Mouse (Mus musculus) thymus, adult 2 months (tissue): ENCODE results near the gene Ehbp1. TPM values are rescaled to one million over a fixed set of nuclear protein-coding genes. Genes with fewer than 3 reads are reported as not detected.

Experiments
- DNase-seq: peaks from one replicate; pipeline ENCODE4 v3.0.0; 2021
- H3K27ac ChIP-seq: fragments of 200-500 bp; 2 replicates; pipeline ENCODE4 v1.5.1; 2012; ENCODE audit warnings: low read length, control low read depth; ENCODE audit not compliant: control insufficient read depth, insufficient read depth
- H3K27me3 ChIP-seq: fragments of 200-500 bp; 2 replicates; pipeline ENCODE4 v1.6.1; 2012; ENCODE audit warnings: mild to moderate bottlenecking, low read length, moderate library complexity, mixed read lengths; ENCODE audit not compliant: control insufficient read depth, insufficient read depth
- H3K36me3 ChIP-seq: fragments of 200-500 bp; 2 replicates; pipeline ENCODE4 v1.6.1; 2012; ENCODE audit warnings: mild to moderate bottlenecking, low read length, moderate library complexity; ENCODE audit not compliant: control insufficient read depth, insufficient read depth
- H3K4me1 ChIP-seq: fragments of 200-500 bp; replicated peaks from 2 replicates; pipeline ENCODE4 v1.6.1; 2012; ENCODE audit warnings: low read length; ENCODE audit not compliant: control insufficient read depth, insufficient read depth
- H3K4me3 ChIP-seq: fragments of 200-500 bp; 2 replicates; pipeline ENCODE4 v1.5.1; 2012; ENCODE audit warnings: mild to moderate bottlenecking, low read length, control low read depth, moderate library complexity; ENCODE audit not compliant: control insufficient read depth, insufficient read depth
- CTCF ChIP-seq: fragments of 200-500 bp; IDR thresholded peaks from 2 replicates; pipeline ENCODE4 v1.5.1; 2012; ENCODE audit warnings: mild to moderate bottlenecking, control low read depth, low read length, moderate library complexity, borderline replicate concordance; ENCODE audit not compliant: control insufficient read depth, poor library complexity, insufficient read depth; ENCODE audit errors: extremely low read depth
- POLR2A ChIP-seq: fragments of 200-500 bp; IDR thresholded peaks from 2 replicates; pipeline ENCODE4 v1.6.1; 2012; ENCODE audit warnings: mild to moderate bottlenecking, low read length, control low read depth, moderate library complexity; ENCODE audit not compliant: control insufficient read depth, poor library complexity, insufficient read depth; ENCODE audit errors: extremely low read depth
- WGBS: fragments of 180-500 bp; shearing (Covaris S2); methylation state at CpG from one replicate; pipeline ENCODE4 v1.1.7; 2018; 5-methylcytosine and 5-hydroxymethylcytosine counted together
- polyA plus RNA-seq: library from polyadenylated mRNA; depleted of rRNA; stranded (reverse); fragments of >200 nt; gene quantifications from 2 replicates; pipeline ENCODE4 v1.2.3, GENCODE M21; 2012

The Ehbp1 gene
- polyA plus RNA-seq, 1 experiment = 0.75 TPM

DNA sequence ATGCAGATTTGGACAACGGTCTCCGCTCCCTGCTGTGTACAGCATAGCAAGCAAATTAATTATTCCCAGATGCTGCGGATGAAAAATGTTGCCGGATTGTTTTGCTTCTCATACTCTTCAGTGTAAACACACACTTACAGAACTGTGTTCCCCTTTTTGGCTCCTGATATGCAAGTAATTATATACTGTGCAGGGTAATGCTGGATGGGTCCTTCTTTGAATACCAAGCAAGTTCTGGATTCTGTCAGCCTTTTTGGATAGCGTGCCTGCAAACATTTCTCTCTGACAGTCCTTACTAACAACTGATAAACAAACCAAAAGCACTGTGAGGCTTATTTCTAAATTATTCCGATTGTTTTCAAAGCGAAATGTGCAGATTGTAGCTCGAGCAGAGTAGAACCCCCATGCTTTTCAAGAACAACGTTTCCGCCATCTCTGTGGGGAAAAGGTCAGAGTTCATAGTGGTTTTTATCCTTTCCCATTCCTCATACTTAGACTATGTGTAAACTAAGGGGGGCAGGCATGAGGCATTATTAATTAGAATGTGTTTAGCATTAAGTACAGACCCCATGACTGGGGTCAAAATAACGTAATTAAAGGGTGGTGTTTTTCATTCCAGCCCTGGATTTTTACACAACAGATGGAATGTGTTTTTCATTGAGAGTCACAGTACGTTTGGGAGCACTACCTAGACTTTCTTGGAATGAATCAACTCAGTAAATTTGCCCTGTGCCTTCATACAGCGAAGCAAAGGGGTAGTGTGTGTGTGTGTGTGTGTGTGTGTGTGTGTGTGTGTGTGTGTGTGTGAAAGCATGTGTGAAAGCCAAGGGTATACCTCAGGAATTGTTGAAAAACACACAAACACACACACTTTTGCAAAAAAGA lies 5.8 kb upstream of the Ehbp1 start:
- 82% methylated on average over 13 of the region's 13 CpGs for WGBS
- no peaks in the 10 kb centered on the region for H3K27me3 ChIP-seq
- H3K4me1 ChIP-seq = no peaks in the 10 kb centered on the region
- no peak overlapping the region for H3K27ac ChIP-seq
- H3K36me3 ChIP-seq = no peaks in the 10 kb centered on the region
- TF ChIP-seq CTCF = no peak
- TF ChIP-seq POLR2A = no peak
- DNase-seq = no peak
- H3K4me3 ChIP-seq = no peak overlapping the region

DNA sequence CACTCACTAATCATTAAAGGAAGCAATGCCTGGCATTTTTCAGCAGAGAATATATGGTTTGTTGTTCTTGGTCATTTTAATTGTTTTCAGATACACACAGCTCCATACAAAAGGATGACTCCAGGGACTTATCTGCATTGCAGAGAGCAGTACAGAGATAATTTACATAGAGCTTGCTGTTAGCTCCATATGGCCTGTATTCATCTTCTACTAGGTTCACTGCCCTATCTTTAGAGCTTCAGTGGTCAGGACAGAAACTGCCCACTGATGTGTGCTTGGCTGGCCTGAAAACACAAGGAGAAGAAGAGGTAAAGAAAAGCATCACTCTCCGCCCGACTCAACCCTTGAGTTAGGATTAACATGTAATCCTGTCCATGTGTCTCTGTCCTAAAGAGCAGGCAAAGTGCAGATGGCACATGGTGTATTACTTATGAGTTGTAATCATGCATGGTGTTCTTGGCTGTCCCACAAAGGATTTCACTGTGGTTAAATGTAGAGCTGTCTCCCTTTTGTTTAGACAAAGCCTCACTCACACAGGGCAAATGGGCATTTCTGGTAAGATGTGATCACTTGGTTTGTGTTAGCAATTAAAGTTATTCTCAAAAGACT lies 14.7 kb downstream of the Ehbp1 start:
- Histone ChIP-seq H3K27ac (no peak overlapping the region), H3K4me3 (no peak overlapping the region), H3K4me1 (no peaks in the 10 kb centered on the region), H3K27me3 (no peaks in the 10 kb centered on the region), H3K36me3 (no peaks in the 10 kb centered on the region)
- no peak for DNase-seq
- 97% methylated on average over 2 of the region's 2 CpGs for WGBS
- TF ChIP-seq CTCF (no peak), POLR2A (no peak)

DNA sequence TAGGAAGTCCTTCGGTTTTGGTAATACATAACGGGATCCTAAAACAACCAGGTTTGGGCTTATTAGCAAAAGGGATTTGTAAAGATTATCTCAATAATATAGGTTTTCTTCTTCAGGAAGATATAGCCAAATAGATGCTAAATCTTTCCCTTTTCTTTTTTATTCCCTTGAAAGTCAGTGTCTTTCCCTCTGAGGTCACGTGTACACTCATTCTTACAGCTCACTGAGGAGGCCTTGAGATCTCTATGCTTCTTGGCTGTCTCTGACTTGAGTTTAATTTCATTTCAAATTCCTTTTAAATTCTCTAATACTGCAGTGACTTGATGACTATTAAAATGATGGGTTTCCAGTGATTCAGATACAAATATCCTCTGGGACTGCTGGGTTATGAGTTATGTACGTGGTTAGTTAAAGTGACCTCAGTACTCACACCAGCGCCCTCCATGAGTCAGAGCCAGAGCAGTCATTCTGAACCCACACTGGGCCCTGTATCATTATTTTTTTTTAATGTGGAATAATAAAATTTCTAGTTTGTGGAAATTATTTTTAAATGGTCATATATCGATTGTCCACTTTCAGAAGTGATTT lies 24.2 kb downstream of the Ehbp1 start:
- 94% methylated on average over 6 of the region's 6 CpGs for WGBS
- Histone ChIP-seq H3K27ac (no peak overlapping the region), H3K36me3 (no peaks in the 10 kb centered on the region), H3K4me3 (no peak overlapping the region), H3K27me3 (no peaks in the 10 kb centered on the region), H3K4me1 (no peaks in the 10 kb centered on the region)
- DNase-seq = no peak
- TF ChIP-seq POLR2A (no peak), CTCF (no peak)

DNA sequence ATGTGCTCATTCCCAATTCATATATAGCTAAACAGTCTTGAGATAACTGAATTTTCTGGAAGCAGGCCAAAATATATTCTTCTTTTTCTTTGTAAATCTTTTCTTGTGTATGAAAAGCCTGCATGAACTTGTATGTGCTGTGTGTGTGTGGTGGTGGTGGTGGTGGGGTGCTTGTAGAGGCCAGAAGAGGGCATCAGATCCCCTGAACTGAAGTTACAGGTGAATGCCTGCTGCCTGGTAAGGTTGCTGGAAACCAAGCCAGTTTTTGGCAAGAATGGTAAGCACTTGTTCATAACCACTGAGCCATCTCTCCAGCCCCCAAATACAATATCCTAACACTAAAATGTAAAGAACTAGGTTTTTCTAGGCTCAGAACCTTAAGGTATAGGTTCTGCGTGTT lies 26.3 kb downstream of the Ehbp1 start:
- TF ChIP-seq CTCF = no peak
- TF ChIP-seq POLR2A = no peak
- no peak for DNase-seq

DNA sequence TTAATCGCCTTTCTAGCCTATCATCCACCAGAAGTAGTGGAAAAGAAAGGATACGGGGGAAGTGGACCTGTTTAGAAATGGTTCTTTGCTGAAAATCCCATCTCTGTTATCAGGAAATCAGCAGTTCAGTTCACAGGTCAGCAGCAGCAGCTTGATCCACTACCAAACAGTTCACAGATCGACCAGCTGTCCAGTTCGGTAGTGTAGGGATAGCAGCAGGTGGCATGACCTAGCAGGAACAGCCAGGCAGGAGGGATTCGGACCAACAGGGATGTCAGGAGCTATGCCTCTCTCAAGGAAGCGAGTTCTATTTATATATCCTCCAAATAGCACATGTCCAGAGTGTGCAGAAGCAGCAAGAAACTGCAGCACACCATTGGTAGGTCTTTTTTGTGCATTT lies 40.9 kb downstream of the Ehbp1 start:
- 81% methylated on average over 6 of the region's 6 CpGs for WGBS
- DNase-seq = no peak
- Histone ChIP-seq H3K4me1 (no peaks in the 10 kb centered on the region), H3K4me3 (no peak overlapping the region), H3K36me3 (no peaks in the 10 kb centered on the region), H3K27ac (no peak overlapping the region), H3K27me3 (no peaks in the 10 kb centered on the region)
- no peak for TF ChIP-seq POLR2A

More for the DNA sequence above, 26.3 kb downstream of the Ehbp1 start:
- Histone ChIP-seq H3K4me3 (no peak overlapping the region), H3K36me3 (no peaks in the 10 kb centered on the region), H3K27ac (no peak overlapping the region), H3K4me1 (no peaks in the 10 kb centered on the region), H3K27me3 (no peaks in the 10 kb centered on the region)
- 93% methylated on average over 1 of the region's 1 CpGs for WGBS

DNA sequence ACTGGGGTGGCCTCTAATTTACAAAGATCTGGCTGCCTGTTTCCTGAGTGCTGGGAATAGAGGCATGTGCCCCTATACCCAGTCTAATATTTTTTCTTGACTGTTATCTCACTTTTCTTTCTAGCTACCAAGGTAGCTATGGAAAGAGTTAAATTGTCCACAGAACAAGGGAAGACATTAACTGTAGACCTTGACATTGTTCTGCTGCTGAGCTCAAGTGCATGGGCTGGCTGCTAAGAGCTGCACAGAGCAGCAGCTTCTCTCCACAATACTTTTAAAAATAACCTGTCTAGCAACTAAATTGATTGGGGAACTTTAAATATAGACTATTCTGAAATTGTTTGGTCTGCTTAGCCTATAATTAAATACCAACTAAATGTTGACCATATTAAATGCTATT lies 52.9 kb downstream of the Ehbp1 start:
- TF ChIP-seq POLR2A = no peak
- no peak for TF ChIP-seq CTCF
- no peaks in the 10 kb centered on the region for H3K27me3 ChIP-seq
- peaks cover 5% of the 10 kb centered on the region; the same call in 1 of the 2 replicates for H3K4me1 ChIP-seq
- no peak for DNase-seq
- H3K4me3 ChIP-seq = no peak overlapping the region
- H3K36me3 ChIP-seq = no peaks in the 10 kb centered on the region
- no peak overlapping the region for H3K27ac ChIP-seq

DNA sequence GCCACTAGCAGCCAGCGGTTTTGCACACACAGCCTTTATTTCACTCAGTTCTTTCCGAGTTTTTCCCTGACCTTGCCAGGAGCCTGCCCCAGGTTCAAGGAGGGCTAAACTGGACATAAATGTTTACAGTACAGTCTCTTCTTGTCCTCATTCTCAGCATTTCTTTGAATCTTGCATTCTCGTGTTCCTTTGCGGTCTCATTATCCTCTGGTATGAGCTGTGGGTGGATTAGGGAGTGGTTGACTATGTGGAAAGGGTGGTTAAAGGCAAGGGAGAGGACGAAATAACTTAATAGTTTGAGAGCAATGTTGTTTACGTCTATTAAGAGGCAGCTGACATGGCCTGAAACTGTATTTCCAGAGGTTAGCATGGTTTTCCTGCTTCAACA lies 54.6 kb downstream of the Ehbp1 start:
- TF ChIP-seq POLR2A (no peak), CTCF (no peak)
- 2% methylated on average over 6 of the region's 6 CpGs for WGBS
- H3K36me3 ChIP-seq = no peaks in the 10 kb centered on the region
- H3K27me3 ChIP-seq = no peaks in the 10 kb centered on the region
- peak overlapping the region; percentile 58 for H3K4me3 ChIP-seq
- peaks cover 5% of the 10 kb centered on the region; the same call in 1 of the 2 replicates for H3K4me1 ChIP-seq
- DNase-seq = no peak
- H3K27ac ChIP-seq = no peak overlapping the region
